Mouse (Mus musculus) forebrain, embryonic 14.5 days (tissue): ENCODE measurements around the gene Trpm5. TPM values are rescaled to one million over a fixed set of nuclear protein-coding genes. Genes with fewer than 3 reads are reported as not detected.

Experiments used
- ATAC-seq: fragments of 200-750 bp; cut with Nextera tagmentation; 2 replicates; pipeline ENCODE4 v1.8.0; 2017; ENCODE audit warnings: mild to moderate bottlenecking, moderate library complexity
- DNase-seq: peaks from one replicate; pipeline ENCODE4 v3.0.0-alpha.2; 2015; ENCODE audit warnings: low spot score
- H3K27ac ChIP-seq: fragments of 300-500 bp; sonication (generic); 2 replicates; pipeline ENCODE4 v1.5.1; 2014; ENCODE audit warnings: low read depth, mild to moderate bottlenecking, control low read depth, low read length, moderate library complexity
- H3K27me3 ChIP-seq: fragments of 300-500 bp; sonication (generic); replicated peaks from 2 replicates; pipeline ENCODE4 v1.6.1; 2014; ENCODE audit warnings: low read length, control low read depth, mixed read lengths; ENCODE audit not compliant: control insufficient read depth, insufficient read depth
- H3K36me3 ChIP-seq: fragments of 300-500 bp; sonication (generic); 2 replicates; pipeline ENCODE4 v1.6.1; 2014; ENCODE audit warnings: low read length, control low read depth; ENCODE audit not compliant: control insufficient read depth, insufficient read depth
- H3K4me1 ChIP-seq: fragments of 300-500 bp; sonication (generic); 2 replicates; pipeline ENCODE4 v1.6.1; 2014; ENCODE audit warnings: antibody characterized with exemption, low read length, control low read depth; ENCODE audit not compliant: control insufficient read depth, insufficient read depth
- H3K4me2 ChIP-seq: fragments of 300-500 bp; sonication (generic); 2 replicates; pipeline ENCODE4 v1.6.1; 2014; ENCODE audit warnings: mild to moderate bottlenecking, control low read depth, low read length
- H3K4me3 ChIP-seq: fragments of 300-500 bp; sonication (generic); 2 replicates; pipeline ENCODE4 v1.5.1; 2014; ENCODE audit warnings: low read depth, low read length, control low read depth
- H3K9ac ChIP-seq: fragments of 300-500 bp; sonication (generic); 2 replicates; pipeline ENCODE4 v1.6.1; 2014; ENCODE audit warnings: mild to moderate bottlenecking, low read length, control low read depth, moderate library complexity
- H3K9me3 ChIP-seq: fragments of 300-500 bp; sonication (generic); replicated peaks from 2 replicates; pipeline ENCODE4 v1.6.1; 2016; ENCODE audit warnings: low read length, control low read depth, mixed read lengths; ENCODE audit not compliant: control insufficient read depth
- polyA plus RNA-seq: library from polyadenylated mRNA; unstranded; fragments of >200 nt; fragmentation: Nextera tagmentation; extraction: Ambion mirVana; gene quantifications from 2 replicates; pipeline ENCODE4 v1.2.1, GENCODE M21; 2014

The Trpm5 gene
- polyA plus RNA-seq, 1 experiment from 2014 or later, result 1.4 TPM

DNA sequence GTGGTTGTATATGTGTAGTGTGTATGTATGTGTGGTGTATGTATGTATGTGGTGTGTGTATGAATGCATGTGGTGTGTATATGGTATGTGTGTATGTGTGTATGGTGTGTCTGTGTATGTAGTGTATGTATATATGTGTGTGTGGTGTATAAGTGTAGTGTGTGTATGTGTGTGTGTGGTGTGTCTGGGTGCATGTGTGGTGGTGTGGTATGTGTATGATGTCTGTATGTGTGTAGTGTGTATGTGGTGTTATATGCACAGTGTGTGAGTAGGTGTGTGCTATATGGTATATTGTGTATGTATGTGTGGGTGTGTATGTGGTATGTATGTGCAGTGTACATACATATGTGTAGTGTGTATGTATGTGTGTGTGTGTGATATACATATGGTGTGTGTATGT lies 74.4 kb downstream of the Trpm5 start:
- ATAC-seq (no peak), DNase-seq (no peak)
- Histone ChIP-seq H3K4me2 (no peak overlapping the region), H3K9me3 (no peaks in the 10 kb centered on the region), H3K27ac (no peak overlapping the region), H3K27me3 (no peaks in the 10 kb centered on the region), H3K9ac (no peak overlapping the region), H3K36me3 (0 out of 2 replicates have a peak, but pooled peaks cover under 1% of the 10 kb centered on the region), H3K4me1 (peaks cover 8% of the 10 kb centered on the region; the same call in 1 of the 2 replicates), H3K4me3 (no peak overlapping the region)

Other genes starting within 250 kb of the Trpm5 start
- gene Th, start 163.5 kb downstream of the Trpm5 start, polyA plus RNA-seq, result 7.9 and 8.2 TPM in 2 replicates
- gene Ascl2, start 125.4 kb downstream of the Trpm5 start, polyA plus RNA-seq, result 0.26 and 0.32 TPM in 2 replicates
- gene Tspan32, start 89.6 kb downstream of the Trpm5 start, polyA plus RNA-seq, result 0.61 and 1.2 TPM in 2 replicates
- 343 and 345 TPM in 2 replicates for gene Cd81, start 41.9 kb downstream of the Trpm5 start, polyA plus RNA-seq
- 97.5 and 106 TPM in 2 replicates for gene Tssc4, start 25.4 kb downstream of the Trpm5 start, polyA plus RNA-seq
- gene Kcnq1, start 11.7 kb upstream of the Trpm5 start, polyA plus RNA-seq, result 0.90 and 2.1 TPM in 2 replicates